Mouse (Mus musculus) hindbrain, embryonic 13.5 days (tissue): ENCODE measurements at regions not wholly inside any gene's neighbourhood (a gene's known extent, or its start where the extent isn't known, plus 50 kb on each side); places are given as distances from the start of the nearest gene placed in this dataset.
A peak's percentile ranks its signal among the peaks of the same experiment; 100 is the strongest.

Experiments
- ATAC-seq: fragments of 200-750 bp; cut with Nextera tagmentation; 2 replicates; pipeline ENCODE4 v1.8.0; 2017; ENCODE audit warnings: moderate TSS enrichment; ENCODE audit not compliant: low FRiP score
- H3K27ac ChIP-seq: fragments of 300-500 bp; sonication (generic); 2 replicates; pipeline ENCODE4 v1.5.1; 2015; ENCODE audit warnings: inconsistent platforms, mild to moderate bottlenecking, moderate library complexity
- H3K27me3 ChIP-seq: fragments of 300-500 bp; sonication (generic); 2 replicates; pipeline ENCODE4 v1.6.1; 2015; ENCODE audit warnings: mild to moderate bottlenecking, inconsistent platforms
- H3K36me3 ChIP-seq: fragments of 300-500 bp; sonication (generic); 2 replicates; pipeline ENCODE4 v1.6.1; 2015; ENCODE audit warnings: mild to moderate bottlenecking, inconsistent platforms
- H3K4me1 ChIP-seq: fragments of 300-500 bp; sonication (generic); replicated peaks from 2 replicates; pipeline ENCODE4 v1.6.1; 2015; ENCODE audit warnings: inconsistent platforms
- H3K4me2 ChIP-seq: fragments of 300-500 bp; sonication (generic); 2 replicates; pipeline ENCODE4 v1.6.1; 2015; ENCODE audit warnings: inconsistent platforms, mild to moderate bottlenecking, moderate library complexity
- H3K4me3 ChIP-seq: fragments of 300-500 bp; sonication (generic); 2 replicates; pipeline ENCODE4 v1.5.1; 2015; ENCODE audit warnings: mild to moderate bottlenecking, inconsistent platforms
- H3K9ac ChIP-seq: fragments of 300-500 bp; sonication (generic); 2 replicates; pipeline ENCODE4 v1.6.1; 2015; ENCODE audit warnings: mild to moderate bottlenecking, inconsistent platforms
- H3K9me3 ChIP-seq: fragments of 300-500 bp; sonication (generic); 2 replicates; pipeline ENCODE4 v1.6.1; 2016; ENCODE audit warnings: inconsistent platforms
- WGBS: fragments of 180-500 bp; shearing (Covaris S2); methylation state at CpG from one replicate; pipeline ENCODE4 v1.1.7; 2015; 5-methylcytosine and 5-hydroxymethylcytosine counted together

DNA sequence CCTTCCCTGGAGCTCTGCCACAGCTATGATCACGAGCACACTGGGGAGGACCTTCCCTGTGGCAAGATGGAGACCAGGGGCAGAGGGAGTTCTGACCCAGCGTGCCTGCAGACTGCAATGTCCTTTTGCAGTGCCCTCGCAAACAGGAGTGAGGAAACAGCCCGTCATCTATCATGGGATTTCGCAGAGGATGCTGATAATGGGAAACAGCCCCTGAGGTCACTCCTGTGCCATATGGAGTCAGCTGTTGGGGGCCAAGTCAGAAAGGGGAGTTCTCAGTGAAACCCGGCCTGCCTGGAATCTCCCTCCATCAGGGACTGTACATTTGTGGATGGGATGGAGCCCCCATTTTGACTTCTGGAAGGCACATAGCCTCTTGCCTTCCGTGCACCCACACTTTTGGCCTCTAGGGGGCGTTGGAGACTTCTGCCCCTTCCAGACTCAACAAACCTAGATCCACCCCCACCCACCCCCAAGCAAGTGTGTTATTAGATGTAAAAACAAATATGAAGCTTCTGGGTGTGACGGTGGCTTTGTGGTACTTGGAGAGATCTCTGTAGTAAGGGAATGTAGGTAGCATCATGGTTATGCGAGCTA is 98.1 kb downstream of the Kdr start:
- Histone ChIP-seq H3K4me2 (no peak overlapping the region), H3K27ac (no peak overlapping the region), H3K27me3 (no peaks in the 10 kb centered on the region), H3K36me3 (no peaks in the 10 kb centered on the region), H3K4me3 (no peak overlapping the region), H3K4me1 (0 out of 2 replicates have a peak, but pooled peaks cover 3% of the 10 kb centered on the region), H3K9ac (no peak overlapping the region), H3K9me3 (no peaks in the 10 kb centered on the region; the same call in 1 of the 2 replicates)
- WGBS = 69% methylated on average over 10 of the region's 10 CpGs
- no peak for ATAC-seq

- WGBS = 86% methylated on average over 8 of the region's 8 CpGs
- Histone ChIP-seq H3K36me3 (no peaks in the 10 kb centered on the region), H3K9me3 (no peaks in the 10 kb centered on the region; the same call in 1 of the 2 replicates), H3K4me3 (no peak overlapping the region), H3K27me3 (no peaks in the 10 kb centered on the region), H3K27ac (no peak overlapping the region), H3K4me2 (no peak overlapping the region), H3K4me1 (0 out of 2 replicates have a peak, but pooled peaks cover 3% of the 10 kb centered on the region), H3K9ac (no peak overlapping the region)
- ATAC-seq = no peak
Observed at GRCm38 (mm10) chr5:75878361-75878760, 99.9 kb downstream of the Kdr start.

GRCm38 (mm10) chr5:75877609-75877971 is 100.7 kb downstream of the Kdr start:
- Histone ChIP-seq H3K36me3 (no peaks in the 10 kb centered on the region), H3K27me3 (no peaks in the 10 kb centered on the region), H3K27ac (no peak overlapping the region), H3K9ac (no peak overlapping the region), H3K4me3 (no peak overlapping the region), H3K9me3 (no peaks in the 10 kb centered on the region; the same call in 1 of the 2 replicates), H3K4me1 (0 out of 2 replicates have a peak, but pooled peaks cover 3% of the 10 kb centered on the region), H3K4me2 (no peak overlapping the region)
- WGBS = 83% methylated on average over 4 of the region's 4 CpGs
- ATAC-seq = no peak

DNA sequence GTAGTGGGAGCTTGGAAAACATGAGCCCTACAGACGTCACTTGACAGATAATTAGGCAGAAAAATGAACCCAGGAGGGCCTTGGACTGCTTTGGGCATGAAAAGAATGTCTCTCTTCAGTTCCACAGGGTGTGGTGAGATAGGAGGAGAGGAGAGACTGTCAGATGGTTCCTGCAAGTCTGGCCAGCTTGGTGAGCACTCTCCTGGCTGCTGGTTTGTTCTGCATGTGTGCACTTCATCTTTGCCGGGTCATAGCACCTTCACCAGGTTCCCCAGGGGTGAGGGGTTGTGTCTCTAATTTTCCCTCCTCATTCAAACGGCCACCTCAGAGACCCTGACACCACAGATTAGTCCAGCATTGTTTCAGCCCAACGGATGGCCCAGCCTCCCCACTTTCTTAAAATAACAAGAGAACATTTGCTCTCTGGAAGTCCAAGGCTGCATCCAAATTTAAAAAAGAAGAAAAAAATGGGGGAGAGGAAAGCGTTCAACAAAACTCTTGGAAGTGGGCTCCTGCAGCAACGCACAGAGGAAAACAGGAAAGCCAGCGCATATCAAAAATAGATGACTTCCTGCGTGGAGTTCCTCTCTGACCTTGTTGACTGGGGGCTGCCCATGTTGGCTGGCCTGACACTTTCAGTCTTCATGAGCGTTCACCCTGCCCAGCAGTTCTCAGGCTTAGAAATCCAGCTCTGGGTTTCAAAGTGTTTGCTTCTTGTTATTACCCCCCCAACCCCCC is 101.2 kb downstream of the Kdr start:
- H3K4me2 ChIP-seq = no peak overlapping the region
- H3K9ac ChIP-seq = no peak overlapping the region
- H3K4me1 ChIP-seq = 0 out of 2 replicates have a peak, but pooled peaks cover 3% of the 10 kb centered on the region
- no peaks in the 10 kb centered on the region for H3K36me3 ChIP-seq
- WGBS = 68% methylated on average over 9 of the region's 9 CpGs
- no peak overlapping the region for H3K4me3 ChIP-seq
- no peak for ATAC-seq
- no peak overlapping the region for H3K27ac ChIP-seq
- H3K9me3 ChIP-seq = no peaks in the 10 kb centered on the region; the same call in 1 of the 2 replicates
- H3K27me3 ChIP-seq = no peaks in the 10 kb centered on the region

GRCm38 (mm10) chr5:75871120-75871519 is 107.1 kb downstream of the Kdr start:
- ATAC-seq = no peak
- H3K27ac ChIP-seq = no peak overlapping the region
- no peak overlapping the region for H3K4me3 ChIP-seq
- 31% methylated on average over 8 of the region's 8 CpGs for WGBS
- H3K36me3 ChIP-seq = no peaks in the 10 kb centered on the region
- no peaks in the 10 kb centered on the region for H3K27me3 ChIP-seq
- H3K4me2 ChIP-seq = no peak overlapping the region
- no peak overlapping the region for H3K9ac ChIP-seq
- no peaks in the 10 kb centered on the region for H3K9me3 ChIP-seq
- no peaks in the 10 kb centered on the region; the same call in 1 of the 2 replicates for H3K4me1 ChIP-seq

- no peaks in the 10 kb centered on the region for H3K27me3 ChIP-seq
- H3K4me1 ChIP-seq = no peaks in the 10 kb centered on the region; the same call in 1 of the 2 replicates
- no peak overlapping the region for H3K4me2 ChIP-seq
- 82% methylated on average over 14 of the region's 14 CpGs for WGBS
- no peaks in the 10 kb centered on the region for H3K36me3 ChIP-seq
- H3K9ac ChIP-seq = no peak overlapping the region
- no peak overlapping the region for H3K27ac ChIP-seq
- ATAC-seq = no peak
- H3K9me3 ChIP-seq = no peaks in the 10 kb centered on the region
- H3K4me3 ChIP-seq = no peak overlapping the region
Observed at GRCm38 (mm10) chr5:75870666-75871065, 107.6 kb downstream of the Kdr start.

- 18% methylated on average over 4 of the region's 4 CpGs for WGBS
- ATAC-seq = no peak
- H3K9ac ChIP-seq = no peak overlapping the region
- no peak overlapping the region for H3K4me3 ChIP-seq
- no peak overlapping the region for H3K4me2 ChIP-seq
- no peaks in the 10 kb centered on the region for H3K36me3 ChIP-seq
- H3K27ac ChIP-seq = no peak overlapping the region
- H3K4me1 ChIP-seq = no peaks in the 10 kb centered on the region; the same call in 1 of the 2 replicates
- H3K27me3 ChIP-seq = no peaks in the 10 kb centered on the region
- no peaks in the 10 kb centered on the region for H3K9me3 ChIP-seq
Observed at GRCm38 (mm10) chr5:75869535-75869934, 108.7 kb downstream of the Kdr start.

DNA sequence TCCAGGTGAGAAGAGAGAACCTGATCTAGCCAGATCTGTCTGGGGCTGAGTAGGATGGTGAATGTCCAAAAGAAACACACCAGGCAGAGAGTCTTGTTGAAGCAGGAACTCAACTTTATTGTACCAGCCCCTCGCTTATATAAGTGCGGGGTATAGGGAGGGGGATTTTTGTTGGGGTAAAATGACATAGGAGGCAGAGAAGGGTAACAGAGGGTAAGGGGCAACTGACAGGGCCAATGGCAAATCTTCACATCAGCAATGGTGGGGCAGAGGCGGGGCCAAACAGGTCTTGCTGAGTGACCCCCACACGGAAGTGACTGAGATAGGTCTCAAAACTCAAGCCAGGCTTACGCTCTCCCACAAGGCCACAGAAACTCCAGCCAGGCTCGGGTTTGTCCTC is 113.2 kb downstream of the Kdr start:
- no peak for ATAC-seq
- Histone ChIP-seq H3K27ac (no peak overlapping the region), H3K36me3 (no peaks in the 10 kb centered on the region), H3K4me2 (no peak overlapping the region), H3K9me3 (no peaks in the 10 kb centered on the region), H3K27me3 (no peaks in the 10 kb centered on the region), H3K9ac (no peak overlapping the region), H3K4me3 (no peak overlapping the region), H3K4me1 (no peaks in the 10 kb centered on the region; the same call in 1 of the 2 replicates)
- 98% methylated on average over 6 of the region's 6 CpGs for WGBS

DNA sequence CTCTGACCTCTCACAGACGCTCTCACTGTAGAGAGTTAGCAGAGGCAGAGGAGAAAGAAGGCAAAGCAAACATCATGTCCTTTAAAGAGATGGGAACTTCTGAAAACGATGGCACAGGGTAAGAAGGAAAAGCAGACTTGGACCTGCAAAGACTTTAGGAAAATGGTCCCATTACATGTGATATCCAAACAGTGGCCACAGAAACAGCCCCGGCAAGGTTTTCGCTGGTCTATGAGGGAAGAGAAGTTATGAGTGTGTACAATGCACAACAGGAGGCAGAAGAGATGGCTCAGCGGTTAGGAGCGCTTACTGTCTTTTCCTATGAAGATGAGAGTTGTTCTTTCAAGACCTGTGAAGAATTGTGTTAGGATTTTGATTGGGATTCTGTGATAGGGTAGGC is 114.9 kb downstream of the Kdr start:
- no peak for ATAC-seq
- WGBS = 70% methylated on average over 6 of the region's 6 CpGs
- H3K36me3 ChIP-seq = no peaks in the 10 kb centered on the region
- no peak overlapping the region for H3K4me2 ChIP-seq
- H3K9me3 ChIP-seq = no peaks in the 10 kb centered on the region
- H3K4me1 ChIP-seq = no peaks in the 10 kb centered on the region
- no peak overlapping the region for H3K9ac ChIP-seq
- H3K4me3 ChIP-seq = no peak overlapping the region
- H3K27ac ChIP-seq = no peak overlapping the region
- H3K27me3 ChIP-seq = no peaks in the 10 kb centered on the region

GRCm38 (mm10) chr5:75862630-75862991 is 115.6 kb downstream of the Kdr start:
- no peaks in the 10 kb centered on the region for H3K36me3 ChIP-seq
- H3K9me3 ChIP-seq = no peaks in the 10 kb centered on the region
- H3K9ac ChIP-seq = no peak overlapping the region
- ATAC-seq = 0 out of 2 replicates have a peak, but pooled peaks have one; percentile 61
- no peak overlapping the region for H3K4me2 ChIP-seq
- 17% methylated on average over 8 of the region's 8 CpGs for WGBS
- H3K4me3 ChIP-seq = no peak overlapping the region
- H3K27ac ChIP-seq = no peak overlapping the region
- H3K4me1 ChIP-seq = no peaks in the 10 kb centered on the region
- no peaks in the 10 kb centered on the region for H3K27me3 ChIP-seq

GRCm38 (mm10) chr5:75861916-75862629 is 116.2 kb downstream of the Kdr start:
- no peak overlapping the region for H3K9ac ChIP-seq
- ATAC-seq = no peak
- no peaks in the 10 kb centered on the region for H3K36me3 ChIP-seq
- no peak overlapping the region for H3K4me2 ChIP-seq
- 42% methylated on average over 8 of the region's 8 CpGs for WGBS
- no peaks in the 10 kb centered on the region for H3K27me3 ChIP-seq
- H3K9me3 ChIP-seq = no peaks in the 10 kb centered on the region
- no peak overlapping the region for H3K4me3 ChIP-seq
- H3K27ac ChIP-seq = no peak overlapping the region
- no peaks in the 10 kb centered on the region; the same call in 1 of the 2 replicates for H3K4me1 ChIP-seq

DNA sequence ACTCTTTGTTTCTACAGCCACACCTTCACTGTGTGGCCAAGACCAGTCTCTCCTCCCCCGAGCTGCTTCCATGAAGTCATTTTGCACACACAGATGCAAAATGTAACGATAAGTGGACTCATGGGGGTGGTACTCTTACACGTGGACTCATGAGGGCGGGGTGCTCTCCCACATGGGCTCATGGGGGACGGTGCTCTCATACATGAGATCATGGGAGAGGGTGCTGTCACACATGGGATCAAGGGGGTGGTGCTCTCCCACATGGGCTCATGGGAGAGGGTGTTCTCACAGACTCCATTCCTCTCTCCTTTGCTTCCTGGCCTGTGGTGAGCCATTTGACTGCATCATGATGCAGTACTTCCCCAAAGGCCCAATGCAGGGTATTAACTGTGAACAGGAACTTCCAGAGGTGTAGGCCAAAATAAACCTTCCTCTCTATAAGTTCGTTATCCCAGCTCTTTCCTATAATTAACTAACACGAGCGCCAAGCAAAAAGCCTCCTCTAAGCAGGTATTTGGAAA is 118.9 kb downstream of the Kdr start:
- WGBS = 86% methylated on average over 8 of the region's 8 CpGs
- Histone ChIP-seq H3K9ac (no peak overlapping the region), H3K4me1 (no peaks in the 10 kb centered on the region; the same call in 1 of the 2 replicates), H3K27ac (no peak overlapping the region), H3K4me2 (no peak overlapping the region), H3K9me3 (no peaks in the 10 kb centered on the region), H3K4me3 (no peak overlapping the region), H3K36me3 (no peaks in the 10 kb centered on the region), H3K27me3 (no peaks in the 10 kb centered on the region)
- no peak for ATAC-seq
